Mouse (Mus musculus): ENCODE results near the gene Shmt2. TPM values are rescaled to one million over a fixed set of nuclear protein-coding genes. Genes with fewer than 3 reads are reported as not detected.

The Shmt2 gene
- polyA plus RNA-seq, 1 experiment: 12.7 TPM

DNA sequence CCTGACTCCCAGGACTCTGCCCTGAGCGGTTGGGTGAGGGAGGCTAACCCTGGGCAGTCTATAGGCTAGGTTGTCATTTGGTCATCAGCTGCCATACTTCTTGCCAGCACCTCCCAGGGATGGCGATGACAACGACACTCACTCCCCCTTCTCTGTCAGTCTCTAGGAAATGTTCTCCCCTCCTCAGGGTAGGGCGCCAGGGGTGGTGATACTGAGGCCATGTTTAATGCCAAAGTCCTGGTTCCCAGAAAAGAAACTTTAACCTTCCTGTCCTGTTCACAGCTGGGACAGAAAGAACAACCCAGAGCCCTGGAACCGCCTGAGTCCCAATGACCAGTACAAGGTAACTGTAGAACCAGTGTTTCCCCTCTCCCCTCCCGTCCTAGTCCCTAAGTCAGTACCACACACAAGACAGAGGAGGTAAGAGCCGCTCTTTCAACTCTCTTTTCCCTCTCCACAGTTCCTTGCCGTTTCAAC lies 6.2 kb downstream of the Shmt2 start:
- H3K4me1 ChIP-seq (ENCODE audit: control insufficient read depth, insufficient read depth, low read length): peaks cover 59% of the 10 kb centered on the region
- TF ChIP-seq POLR2A (IDR thresholded peaks at IDR 0.05; ENCODE audit: control insufficient read depth, low read depth, low read length): no peak
- no peak for TF ChIP-seq CTCF (IDR thresholded peaks at IDR 0.05; ENCODE audit: control insufficient read depth, insufficient read depth, insufficient replicate concordance, low read depth, low read length)
- H3K27ac ChIP-seq (ENCODE audit: control insufficient read depth, insufficient read depth, low read depth, low read length): peak overlapping the region; percentile 72
- H3K4me3 ChIP-seq (ENCODE audit: control insufficient read depth, low read depth, low read length): peak overlapping the region; percentile 82
- H3K27me3 ChIP-seq (ENCODE audit: control insufficient read depth, insufficient read depth, low read length): no peaks in the 10 kb centered on the region
- no peaks in the 10 kb centered on the region for H3K36me3 ChIP-seq (ENCODE audit: control insufficient read depth, insufficient read depth, low read length)

DNA sequence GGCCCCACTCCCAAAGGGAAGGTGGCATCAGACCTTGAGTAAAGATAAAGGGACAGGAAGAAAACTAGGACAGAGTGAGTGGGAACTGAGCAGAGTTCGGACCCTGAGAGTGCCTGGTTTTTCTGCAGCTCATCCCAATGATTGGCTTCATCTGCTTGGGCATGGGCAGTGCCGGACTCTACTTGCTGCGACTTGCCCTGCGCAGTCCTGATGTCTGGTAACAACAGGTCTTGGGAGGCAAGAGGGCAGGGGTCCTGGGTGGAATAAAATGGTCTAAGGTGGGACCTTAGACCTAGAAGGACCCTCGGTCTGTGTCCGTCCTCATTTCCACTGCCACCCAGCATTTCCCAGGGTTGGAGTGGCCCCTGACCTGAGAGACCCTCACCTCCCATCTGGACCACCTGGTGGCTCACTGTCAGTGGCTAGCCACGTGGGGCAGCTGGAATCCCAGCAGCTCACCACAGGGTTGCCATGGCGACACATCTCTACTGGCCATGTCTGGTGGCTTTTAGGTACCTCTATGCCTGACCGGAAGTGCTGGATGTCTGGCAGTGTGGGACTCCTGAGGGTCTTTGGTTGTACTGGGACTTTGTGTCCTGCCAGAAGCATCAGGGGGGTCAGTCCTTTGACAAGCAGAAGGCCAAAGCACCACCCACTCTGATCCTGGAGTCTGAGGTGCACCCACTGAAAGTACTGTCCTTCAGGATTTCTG lies 6.8 kb downstream of the Shmt2 start:
- Histone ChIP-seq H3K4me1 (ENCODE audit: control insufficient read depth, insufficient read depth, low read length) (peaks cover 60% of the 10 kb centered on the region), H3K27me3 (ENCODE audit: control insufficient read depth, insufficient read depth, low read length) (no peaks in the 10 kb centered on the region), H3K27ac (ENCODE audit: control insufficient read depth, insufficient read depth, low read depth, low read length) (peak overlapping the region; percentile 72)

GRCm38 (mm10) chr10:127514764-127515163 lies 7.5 kb downstream of the Shmt2 start, which contains the start of gene Ndufa4l2:
Ndufa4l2 (plus strand) TSS chr10:127514967.
- Histone ChIP-seq H3K4me3 (ENCODE audit: control insufficient read depth, low read depth, low read length) (peak within 1 kb of the TSS; percentile 82), H3K27ac (ENCODE audit: control insufficient read depth, insufficient read depth, low read depth, low read length) (peak within 1 kb of the TSS; percentile 72), H3K27me3 (ENCODE audit: control insufficient read depth, insufficient read depth, low read length) (no peaks in the 10 kb centered on the region), H3K4me1 (ENCODE audit: control insufficient read depth, insufficient read depth, low read length) (peaks cover 67% of the 10 kb centered on the region), H3K36me3 (ENCODE audit: control insufficient read depth, insufficient read depth, low read length) (no peaks in the 10 kb centered on the region)
- TF ChIP-seq POLR2A (IDR thresholded peaks at IDR 0.05; ENCODE audit: control insufficient read depth, low read depth, low read length): no peak
- TF ChIP-seq CTCF (IDR thresholded peaks at IDR 0.05; ENCODE audit: control insufficient read depth, insufficient read depth, insufficient replicate concordance, low read depth, low read length): no peak

More for the DNA sequence above, 6.8 kb downstream of the Shmt2 start:
- peak; percentile 28 for TF ChIP-seq CTCF (IDR thresholded peaks at IDR 0.05; ENCODE audit: control insufficient read depth, insufficient read depth, insufficient replicate concordance, low read depth, low read length)
- peak; percentile 43; the same call in 1 of the 2 replicates for TF ChIP-seq POLR2A (IDR thresholded peaks at IDR 0.05; ENCODE audit: control insufficient read depth, low read depth, low read length)
- peak overlapping the region; percentile 82 for H3K4me3 ChIP-seq (ENCODE audit: control insufficient read depth, low read depth, low read length)
- H3K36me3 ChIP-seq (ENCODE audit: control insufficient read depth, insufficient read depth, low read length): no peaks in the 10 kb centered on the region

DNA sequence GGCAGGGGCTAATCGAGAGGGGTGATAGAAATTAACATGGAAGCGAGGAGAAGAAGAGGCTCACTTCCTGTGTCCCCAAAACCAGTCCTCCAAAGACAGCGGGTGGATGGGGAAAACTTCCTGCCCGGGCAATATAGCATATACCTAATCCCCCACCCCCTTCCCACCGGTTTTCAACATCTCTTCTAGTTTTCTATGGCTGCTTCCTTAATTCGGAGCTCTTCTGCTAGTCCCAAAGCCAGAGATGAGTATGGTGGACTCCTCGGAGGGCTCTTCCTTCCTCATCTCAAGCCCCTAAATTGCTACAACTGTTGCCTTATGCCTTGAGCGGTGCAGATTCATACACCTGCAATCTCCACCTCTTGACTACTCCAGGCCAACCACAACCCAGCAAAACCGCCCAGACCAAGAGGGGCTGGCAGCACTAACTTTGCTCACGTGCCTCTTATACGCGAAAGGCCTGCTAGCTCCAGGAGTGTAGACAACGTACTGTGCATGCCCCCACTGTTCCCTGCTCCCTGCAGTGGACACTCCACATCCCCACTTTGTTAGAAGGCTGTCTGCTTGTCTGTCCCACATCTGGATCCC lies 8.0 kb downstream of the Shmt2 start:
- Histone ChIP-seq H3K36me3 (ENCODE audit: control insufficient read depth, insufficient read depth, low read length) (no peaks in the 10 kb centered on the region), H3K4me1 (ENCODE audit: control insufficient read depth, insufficient read depth, low read length) (peaks cover 72% of the 10 kb centered on the region), H3K27ac (ENCODE audit: control insufficient read depth, insufficient read depth, low read depth, low read length) (no peak overlapping the region), H3K4me3 (ENCODE audit: control insufficient read depth, low read depth, low read length) (no peak overlapping the region), H3K27me3 (ENCODE audit: control insufficient read depth, insufficient read depth, low read length) (no peaks in the 10 kb centered on the region)
- TF ChIP-seq POLR2A (IDR thresholded peaks at IDR 0.05; ENCODE audit: control insufficient read depth, low read depth, low read length) (no peak), CTCF (IDR thresholded peaks at IDR 0.05; ENCODE audit: control insufficient read depth, insufficient read depth, insufficient replicate concordance, low read depth, low read length) (no peak)

- no peaks in the 10 kb centered on the region for H3K27me3 ChIP-seq (ENCODE audit: control insufficient read depth, insufficient read depth, low read length)
Measured at GRCm38 (mm10) chr10:127513501-127514091, 8.6 kb downstream of the Shmt2 start.

GRCm38 (mm10) chr10:127512813-127513212 lies 9.4 kb downstream of the Shmt2 start:
- H3K27me3 ChIP-seq (ENCODE audit: control insufficient read depth, insufficient read depth, low read length): no peaks in the 10 kb centered on the region
- peaks cover 79% of the 10 kb centered on the region for H3K4me1 ChIP-seq (ENCODE audit: control insufficient read depth, insufficient read depth, low read length)
- H3K27ac ChIP-seq (ENCODE audit: control insufficient read depth, insufficient read depth, low read depth, low read length): no peak overlapping the region
- TF ChIP-seq POLR2A (IDR thresholded peaks at IDR 0.05; ENCODE audit: control insufficient read depth, low read depth, low read length) (no peak), CTCF (IDR thresholded peaks at IDR 0.05; ENCODE audit: control insufficient read depth, insufficient read depth, insufficient replicate concordance, low read depth, low read length) (peak; percentile 99)
- no peaks in the 10 kb centered on the region for H3K36me3 ChIP-seq (ENCODE audit: control insufficient read depth, insufficient read depth, low read length)
- peak overlapping the region; percentile 56 for H3K4me3 ChIP-seq (ENCODE audit: control insufficient read depth, low read depth, low read length)

More at GRCm38 (mm10) chr10:127513501-127514091, 8.6 kb downstream of the Shmt2 start:
- no peaks in the 10 kb centered on the region for H3K36me3 ChIP-seq (ENCODE audit: control insufficient read depth, insufficient read depth, low read length)
- peaks cover 76% of the 10 kb centered on the region for H3K4me1 ChIP-seq (ENCODE audit: control insufficient read depth, insufficient read depth, low read length)
- TF ChIP-seq CTCF (IDR thresholded peaks at IDR 0.05; ENCODE audit: control insufficient read depth, insufficient read depth, insufficient replicate concordance, low read depth, low read length): no peak
- no peak for TF ChIP-seq POLR2A (IDR thresholded peaks at IDR 0.05; ENCODE audit: control insufficient read depth, low read depth, low read length)
- no peak overlapping the region; the same call in 1 of the 2 replicates for H3K4me3 ChIP-seq (ENCODE audit: control insufficient read depth, low read depth, low read length)
- no peak overlapping the region for H3K27ac ChIP-seq (ENCODE audit: control insufficient read depth, insufficient read depth, low read depth, low read length)

DNA sequence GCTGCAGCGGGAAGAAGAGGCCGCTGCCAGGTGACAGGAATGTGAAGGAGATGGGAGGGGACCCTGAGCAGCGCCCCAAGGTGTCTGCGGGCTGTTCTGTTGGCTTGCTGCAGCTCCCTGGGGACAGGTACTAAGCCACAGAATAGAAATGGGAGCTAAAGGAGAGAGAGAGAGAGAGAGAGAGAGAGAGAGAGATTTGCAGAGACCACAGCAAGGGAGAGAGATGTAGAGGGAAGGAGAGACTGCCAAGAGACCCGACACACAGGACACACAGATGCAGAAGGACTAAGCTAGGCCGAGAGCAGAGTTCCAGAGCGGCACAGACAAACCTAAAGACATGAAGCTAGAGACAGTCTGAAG lies 10.0 kb downstream of the Shmt2 start:
- H3K27ac ChIP-seq (ENCODE audit: control insufficient read depth, insufficient read depth, low read depth, low read length): no peak overlapping the region
- peaks cover 83% of the 10 kb centered on the region for H3K4me1 ChIP-seq (ENCODE audit: control insufficient read depth, insufficient read depth, low read length)
- no peak overlapping the region for H3K4me3 ChIP-seq (ENCODE audit: control insufficient read depth, low read depth, low read length)
- no peaks in the 10 kb centered on the region for H3K27me3 ChIP-seq (ENCODE audit: control insufficient read depth, insufficient read depth, low read length)
- TF ChIP-seq CTCF (IDR thresholded peaks at IDR 0.05; ENCODE audit: control insufficient read depth, insufficient read depth, insufficient replicate concordance, low read depth, low read length) (no peak), POLR2A (IDR thresholded peaks at IDR 0.05; ENCODE audit: control insufficient read depth, low read depth, low read length) (no peak)
- H3K36me3 ChIP-seq (ENCODE audit: control insufficient read depth, insufficient read depth, low read length): no peaks in the 10 kb centered on the region

Data from testis, adult 2 months (tissue).